Mouse (Mus musculus) heart, adult 2 months (tissue): ENCODE results near the gene 4933411K16Rik. TPM values are rescaled to one million over a fixed set of nuclear protein-coding genes. Genes with fewer than 3 reads are reported as not detected.

ENCODE experiments used
- DNase-seq, 2 experiments: peaks; one replicate each; pipeline ENCODE4 v3.0.0; 2021
- H3K27ac ChIP-seq: fragments of 200-600 bp; 2 replicates; pipeline ENCODE4 v1.8.1; 2022
- H3K27me3 ChIP-seq: fragments of 200-500 bp; 2 replicates; pipeline ENCODE4 v1.6.1; 2012; ENCODE audit warnings: mild to moderate bottlenecking, low read length, inconsistent platforms, mixed read lengths; ENCODE audit not compliant: control insufficient read depth, insufficient read depth
- H3K36me3 ChIP-seq: fragments of 200-500 bp; 2 replicates; pipeline ENCODE4 v1.6.1; 2012; ENCODE audit warnings: low read length, inconsistent platforms; ENCODE audit not compliant: control insufficient read depth, insufficient read depth
- H3K4me1 ChIP-seq: fragments of 200-500 bp; 2 replicates; pipeline ENCODE4 v1.6.1; 2011; ENCODE audit warnings: low read length; ENCODE audit not compliant: control insufficient read depth, insufficient read depth
- H3K4me3 ChIP-seq: fragments of 200-600 bp; 2 replicates; pipeline ENCODE4 v1.8.1; 2022
- H3K79me2 ChIP-seq: fragments of 200-500 bp; replicated peaks from 2 replicates; pipeline ENCODE4 v1.6.1; 2012; ENCODE audit warnings: mild to moderate bottlenecking, inconsistent platforms, low read length, moderate library complexity, mixed read lengths; ENCODE audit not compliant: control insufficient read depth, insufficient read depth
- H3K9ac ChIP-seq: fragments of 200-500 bp; 2 replicates; pipeline ENCODE4 v1.6.1; 2012; ENCODE audit warnings: low read depth, mild to moderate bottlenecking, control low read depth, inconsistent platforms, low read length, mixed read lengths
- CTCF ChIP-seq: fragments of 200-600 bp; IDR thresholded peaks from 2 replicates; pipeline ENCODE4 v1.8.1; 2022; ENCODE audit warnings: antibody characterized with exemption, mild to moderate bottlenecking, moderate library complexity
- EP300 ChIP-seq: fragments of 200-500 bp; IDR thresholded peaks from 2 replicates; pipeline ENCODE4 v1.6.1; 2011; ENCODE audit warnings: low read depth, low read length, control low read depth; ENCODE audit not compliant: insufficient read depth
- POLR2A ChIP-seq: fragments of 200-500 bp; IDR thresholded peaks from 2 replicates; pipeline ENCODE4 v1.6.1; 2011; ENCODE audit warnings: mild to moderate bottlenecking, low read depth, low read length, control low read depth; ENCODE audit not compliant: insufficient read depth
- WGBS: fragments of 180-500 bp; shearing (Covaris S2); methylation state at CpG from one replicate; pipeline ENCODE4 v1.1.7; 2018; 5-methylcytosine and 5-hydroxymethylcytosine counted together
- intact Hi-C: fragments of 180-260 bp; cut with DNase I; formaldehyde crosslinking; loops from one replicate; pipeline ENCODE4 v1.15.1; 2025
- polyA plus RNA-seq: library from polyadenylated mRNA; depleted of rRNA; stranded (reverse); fragments of >200 nt; gene quantifications from 2 replicates; pipeline ENCODE4 v1.2.3, GENCODE M21; 2012
- total RNA-seq, 2 experiments: library from RNA; stranded (reverse); gene quantifications; 2 replicates each; pipeline ENCODE4 v1.2.3; 2021

Gene 4933411K16Rik
- total and polyA plus RNA-seq, 3 experiments, result 0.23 to 0.41 TPM; not detected in 1

DNA sequence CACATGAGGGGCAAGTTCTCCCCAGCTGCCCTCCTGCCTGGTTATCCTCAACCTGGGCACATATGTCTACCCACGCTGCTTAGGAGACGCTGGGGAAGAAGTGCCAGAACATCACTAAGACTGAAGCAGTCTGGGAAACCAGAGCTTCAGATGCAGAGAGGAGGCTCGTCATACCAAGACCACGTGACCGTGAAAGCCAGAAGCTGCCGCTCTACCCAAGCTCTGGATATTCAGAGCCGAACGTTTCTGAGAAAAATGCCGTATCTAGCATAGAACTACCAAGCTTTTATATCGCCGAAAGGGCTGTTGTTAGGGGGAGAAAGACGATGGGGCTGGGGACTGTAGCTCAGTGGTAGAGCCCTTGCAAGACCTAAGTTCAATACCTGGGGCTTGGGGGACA is 13.7 kb upstream of the 4933411K16Rik start:
- H3K27ac ChIP-seq, result no peak overlapping the region
- H3K4me3 ChIP-seq, result no peak overlapping the region
- H3K79me2 ChIP-seq, result no peaks in the 10 kb centered on the region
- no peak for TF ChIP-seq CTCF
- TF ChIP-seq EP300, result no peak
- no peak for TF ChIP-seq POLR2A
- intact Hi-C loops, result loop anchor here (5.0 kb wide), 2 partner anchors 114 to 129 kb away; no protein-coding TSS in a partner anchor
- peaks cover 4% of the 10 kb centered on the region for H3K4me1 ChIP-seq
- 86% methylated on average over 12 of the region's 12 CpGs for WGBS
- DNase-seq, result no peak
- no peaks in the 10 kb centered on the region for H3K27me3 ChIP-seq
- H3K9ac ChIP-seq, result no peak overlapping the region
- no peaks in the 10 kb centered on the region for H3K36me3 ChIP-seq

DNA sequence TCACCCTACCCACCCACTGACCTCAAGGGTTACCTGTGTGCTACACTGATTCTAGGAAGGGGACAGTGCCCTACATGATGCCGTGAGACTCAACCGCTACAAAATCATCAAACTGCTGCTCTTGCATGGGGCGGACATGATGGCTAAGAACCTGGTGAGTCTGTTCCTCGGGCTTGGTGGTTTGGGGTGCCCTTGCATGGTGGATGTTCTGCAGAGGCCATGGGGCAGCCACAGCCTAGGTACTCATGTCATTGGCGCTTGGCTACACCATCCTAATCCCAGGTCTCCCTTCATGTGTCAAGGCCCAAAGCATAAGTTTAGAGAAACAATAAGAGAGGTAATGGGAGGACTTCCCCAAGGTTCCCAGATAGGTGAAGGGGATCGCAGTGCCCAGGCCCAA is 8.1 kb upstream of the 4933411K16Rik start:
- Histone ChIP-seq H3K27me3 (no peaks in the 10 kb centered on the region), H3K79me2 (no peaks in the 10 kb centered on the region), H3K9ac (no peak overlapping the region), H3K36me3 (no peaks in the 10 kb centered on the region), H3K27ac (no peak overlapping the region), H3K4me1 (peaks cover 3% of the 10 kb centered on the region; the same call in 1 of the 2 replicates), H3K4me3 (no peak overlapping the region)
- WGBS, result 96% methylated on average over 6 of the region's 6 CpGs
- intact Hi-C loops, result no loop called here
- TF ChIP-seq CTCF (no peak), EP300 (no peak), POLR2A (no peak)
- DNase-seq, result no peak

- DNase-seq, result peak; percentile 80 to 85
- Histone ChIP-seq H3K79me2 (no peaks in the 10 kb centered on the region), H3K4me1 (peaks cover 3% of the 10 kb centered on the region; the same call in 1 of the 2 replicates), H3K27ac (peak within 1 kb of the TSS; percentile 52), H3K36me3 (no peaks in the 10 kb centered on the region), H3K27me3 (no peaks in the 10 kb centered on the region), H3K9ac (peak within 1 kb of the TSS; percentile 23), H3K4me3 (peak within 1 kb of the TSS; percentile 50)
- 23% methylated on average over 23 of the region's 23 CpGs for WGBS
- TF ChIP-seq POLR2A (no peak), EP300 (0 out of 2 replicates have a peak, but pooled peaks have one; percentile 20), CTCF (peak; percentile 80)
- intact Hi-C loops, result no loop called here
Measured at GRCm38 (mm10) chr19:42045269-42046102, 6.6 kb upstream of the 4933411K16Rik start, which contains the start of gene Hoga1. Gene Hoga1, plus strand, starts transcription at chr19:42045610.

DNA sequence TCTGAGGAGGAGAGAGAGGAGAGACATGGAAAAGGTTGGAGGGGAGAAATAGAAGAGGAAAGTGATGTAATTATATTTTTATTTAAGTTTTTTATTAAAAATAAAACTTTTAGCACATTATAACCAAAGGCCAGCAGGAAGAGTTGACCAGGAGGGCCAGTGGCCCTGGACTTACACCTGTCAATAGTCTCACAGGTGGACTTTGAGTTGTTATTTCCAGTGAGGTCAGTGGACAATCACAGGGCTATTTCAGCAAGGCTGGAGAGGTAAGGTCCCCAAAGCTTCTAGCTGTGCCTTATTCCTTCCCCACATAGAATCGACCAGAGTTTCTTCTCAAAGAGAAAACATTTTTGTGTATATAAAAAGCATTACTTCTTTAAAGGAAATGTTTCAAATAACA is 1.8 kb upstream of the 4933411K16Rik start:
- Histone ChIP-seq H3K36me3 (no peaks in the 10 kb centered on the region), H3K4me3 (no peak overlapping the region), H3K79me2 (no peaks in the 10 kb centered on the region), H3K9ac (no peak overlapping the region), H3K4me1 (peaks cover 3% of the 10 kb centered on the region; the same call in 1 of the 2 replicates), H3K27ac (no peak overlapping the region), H3K27me3 (no peaks in the 10 kb centered on the region)
- WGBS, result 76% methylated on average over 1 of the region's 1 CpGs
- no peak for DNase-seq
- intact Hi-C loops, result no loop called here
- TF ChIP-seq CTCF (no peak), EP300 (no peak), POLR2A (no peak)

DNA sequence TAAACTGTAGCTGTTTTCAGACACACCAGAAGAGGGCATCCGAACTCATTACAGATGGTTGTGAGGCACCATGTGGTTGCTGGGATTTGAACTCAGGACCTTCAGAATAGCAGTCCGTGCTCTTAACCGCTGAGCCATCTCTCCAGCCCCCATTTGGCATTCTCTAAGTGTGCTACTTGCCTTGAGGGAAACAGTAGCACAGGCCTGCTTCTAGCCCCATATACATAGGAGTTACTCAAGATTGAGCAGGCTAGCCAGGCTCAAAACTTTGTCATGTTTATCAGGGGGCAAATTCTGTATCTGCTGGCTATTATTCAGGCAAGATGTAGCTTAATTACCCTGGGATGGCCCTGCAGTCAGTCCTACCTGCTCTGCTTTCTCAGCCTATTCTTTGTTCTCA is 697 bp upstream of the 4933411K16Rik start:
- H3K79me2 ChIP-seq, result no peaks in the 10 kb centered on the region
- 79% methylated on average over 3 of the region's 3 CpGs for WGBS
- no peak overlapping the region for H3K9ac ChIP-seq
- intact Hi-C loops, result no loop called here
- DNase-seq, result no peak
- H3K36me3 ChIP-seq, result no peaks in the 10 kb centered on the region
- no peaks in the 10 kb centered on the region for H3K27me3 ChIP-seq
- H3K4me1 ChIP-seq, result no peaks in the 10 kb centered on the region
- no peak overlapping the region for H3K4me3 ChIP-seq
- H3K27ac ChIP-seq, result no peak overlapping the region
- TF ChIP-seq EP300 (no peak), POLR2A (no peak), CTCF (no peak)

DNA sequence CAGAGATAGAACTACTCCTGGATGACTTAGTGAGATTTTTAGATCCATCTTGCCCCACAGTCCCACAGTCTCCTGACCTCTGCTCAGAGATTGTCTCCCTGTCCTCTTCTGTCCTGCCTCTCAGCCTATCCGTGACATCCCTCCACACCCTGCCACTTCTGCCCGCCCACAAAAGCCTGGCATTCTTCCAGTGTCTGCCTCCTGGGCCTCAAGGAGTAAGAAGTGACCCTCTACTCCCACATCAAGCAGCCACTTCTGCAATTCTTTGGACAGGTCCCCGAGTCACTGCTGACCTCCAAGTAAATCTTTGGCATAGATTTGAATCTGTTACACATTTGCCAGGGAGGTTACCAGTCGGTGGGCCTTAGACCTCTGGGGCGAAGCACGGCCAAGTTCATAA is 2.2 kb downstream of the 4933411K16Rik start:
- H3K27ac ChIP-seq, result no peak overlapping the region
- no peaks in the 10 kb centered on the region for H3K79me2 ChIP-seq
- DNase-seq, result no peak
- TF ChIP-seq EP300, result no peak
- TF ChIP-seq CTCF, result no peak
- TF ChIP-seq POLR2A, result no peak
- H3K9ac ChIP-seq, result no peak overlapping the region
- no peaks in the 10 kb centered on the region for H3K27me3 ChIP-seq
- WGBS, result 64% methylated on average over 6 of the region's 6 CpGs
- intact Hi-C loops, result no loop called here
- H3K4me1 ChIP-seq, result no peaks in the 10 kb centered on the region
- H3K4me3 ChIP-seq, result no peak overlapping the region
- H3K36me3 ChIP-seq, result no peaks in the 10 kb centered on the region
